10 mouse cellular contexts compared by ENCODE assay signal in genomic region chr13:3770170-3771024, GRCm38 (mm10). TPM values are rescaled to one million over a fixed set of nuclear protein-coding genes. Genes with fewer than 3 reads are reported as not detected.
DNase-seq lines count a peak whose midpoint lies in the region; ATAC-seq and TF ChIP-seq lines count a peak whose summit lies in the region.
"Had no signal": no experiment of that assay in that cellular context is flagged by ENCODE, and none has a peak within 500 bp of the region (broad histone marks: within the 10 kb centered on the region; RNA-seq: fewer than 3 reads in every experiment).

No protein-coding gene starts in this region.

- H3K27ac ChIP-seq in heart, embryonic 10.5 days: no peak overlapping the region
- no peak overlapping the region for H3K27ac ChIP-seq in forebrain, embryonic 16.5 days (ENCODE audit: low read length)
- no peak overlapping the region for H3K27ac ChIP-seq in midbrain, embryonic 16.5 days (ENCODE audit: low read length)
- H3K27ac ChIP-seq: liver, embryonic 15.5 days had no signal

- no peak overlapping the region for H3K4me3 ChIP-seq in heart, embryonic 10.5 days
- H3K4me3 ChIP-seq in forebrain, embryonic 16.5 days (replicated peaks; ENCODE audit: low read length): no peak overlapping the region
- no peak overlapping the region for H3K4me3 ChIP-seq in midbrain, embryonic 16.5 days (ENCODE audit: low read depth, low read length)
- H3K4me3 ChIP-seq: liver, embryonic 15.5 days had no signal

- no peak overlapping the region for H3K4me2 ChIP-seq in forebrain, embryonic 16.5 days (ENCODE audit: low read length)
- H3K4me2 ChIP-seq in midbrain, embryonic 16.5 days (ENCODE audit: low read length): no peak overlapping the region
- H3K4me2 ChIP-seq: liver, embryonic 15.5 days had no signal

- CTCF ChIA-PET in Patski (lab: Charles Lee): interaction anchor here (0.9 to 3.5 kb wide), 3 partner anchors 11 to 120 kb away, joined by 3 to 13 read pairs (median 3); no protein-coding TSS in a partner anchor

- POLR2A ChIA-PET in Patski (lab: Charles Lee): interaction anchor here (0.9 to 1.2 kb wide), 4 partner anchors 11 to 123 kb away, joined by 3 to 5 read pairs (median 4); no protein-coding TSS in a partner anchor

- H3K9me3 ChIP-seq in heart, embryonic 10.5 days: no peaks in the 10 kb centered on the region
- no peaks in the 10 kb centered on the region for H3K9me3 ChIP-seq in forebrain, embryonic 16.5 days (ENCODE audit: control insufficient read depth, low read length)
- no peaks in the 10 kb centered on the region for H3K9me3 ChIP-seq in midbrain, embryonic 16.5 days (replicated peaks; ENCODE audit: control insufficient read depth, low read length, poor library complexity, severe bottlenecking)
- H3K9me3 ChIP-seq: liver, embryonic 15.5 days had no signal

- H3K9ac ChIP-seq in forebrain, embryonic 16.5 days (replicated peaks; ENCODE audit: low read depth, low read length): no peak overlapping the region
- H3K9ac ChIP-seq in midbrain, embryonic 16.5 days (ENCODE audit: low read depth, low read length): no peak overlapping the region
- H3K9ac ChIP-seq: liver, embryonic 15.5 days had no signal

- WGBS in heart, embryonic 10.5 days: 72% methylated on average over 11 of the region's 11 CpGs
- 53% methylated on average over 11 of the region's 11 CpGs for WGBS in forebrain, embryonic 16.5 days
- WGBS in midbrain, embryonic 16.5 days: 77% methylated on average over 11 of the region's 11 CpGs

- H3K27me3 ChIP-seq in heart, embryonic 10.5 days (ENCODE audit: insufficient read depth, poor library complexity, severe bottlenecking): no peaks in the 10 kb centered on the region
- H3K27me3 ChIP-seq in Patski: no peaks in the 10 kb centered on the region
- H3K27me3 ChIP-seq in forebrain, embryonic 16.5 days (replicated peaks; ENCODE audit: control insufficient read depth, insufficient read depth, low read length): no peaks in the 10 kb centered on the region
- H3K27me3 ChIP-seq in midbrain, embryonic 16.5 days (ENCODE audit: control insufficient read depth, insufficient read depth, low read depth, low read length): no peaks in the 10 kb centered on the region
- H3K27me3 ChIP-seq: liver, embryonic 15.5 days had no signal

- no peak for TF ChIP-seq CTCF in Patski (IDR thresholded peaks at IDR 0.05)

- peak; percentile 46 to 51 for DNase-seq in heart, adult 18-20 months
- no peak for DNase-seq in heart, embryonic 10.5 days (ENCODE audit: low spot score)
- peak; percentile 97 for DNase-seq in Patski (ENCODE audit: low read depth, low spot score)
- peak; percentile 84 for DNase-seq in kidney, postnatal 10 days
- no peak for DNase-seq in embryo, embryonic 10.5 days (ENCODE audit: low spot score)

- in situ Hi-C loops in Patski (cut with MboI; ENCODE audit: low pct_unique_long_range_greater_than_20kb): no loop called here

- H3K4me1 ChIP-seq in heart, embryonic 10.5 days: no peaks in the 10 kb centered on the region
- peaks cover 11% of the 10 kb centered on the region for H3K4me1 ChIP-seq in forebrain, embryonic 16.5 days (replicated peaks; ENCODE audit: control insufficient read depth, insufficient read depth, low read length)
- H3K4me1 ChIP-seq in midbrain, embryonic 16.5 days (ENCODE audit: control insufficient read depth, insufficient read depth, low read length): no peaks in the 10 kb centered on the region

- ATAC-seq in Patski: peak; percentile 60
- ATAC-seq in forebrain, embryonic 16.5 days: peak; percentile 93
- peak; percentile 62; the same call in 1 of the 2 replicates for ATAC-seq in midbrain, embryonic 16.5 days
- no peak for ATAC-seq in megakaryocyte progenitor cell, adult 5-6 weeks (replicated peaks; ENCODE audit: poor library complexity)

- no peaks in the 10 kb centered on the region for H3K36me3 ChIP-seq in heart, embryonic 10.5 days
- no peaks in the 10 kb centered on the region for H3K36me3 ChIP-seq in forebrain, embryonic 16.5 days (ENCODE audit: control insufficient read depth, insufficient read depth)
- H3K36me3 ChIP-seq in midbrain, embryonic 16.5 days (ENCODE audit: control insufficient read depth, insufficient read depth, low read length): no peaks in the 10 kb centered on the region
- H3K36me3 ChIP-seq: liver, embryonic 15.5 days had no signal

RNA-seq across cellular contexts. Expression of gene Calml3, which starts 33.7 kb away (rescaled TPM):
- total RNA-seq in heart, adult 18-20 months (2021): not detected
- not detected in 2 replicates for polyA plus RNA-seq in heart, embryonic 10.5 days (2016; fragmentation: Nextera tagmentation; extraction: Ambion mirVana)
- 0.15 TPM for polyA plus RNA-seq in Patski (2021)
- not detected in 2 replicates for polyA plus RNA-seq in forebrain, embryonic 16.5 days (2015; fragmentation: Nextera tagmentation; extraction: Ambion mirVana)
- not detected in 2 replicates for polyA plus RNA-seq in midbrain, embryonic 16.5 days (2015; fragmentation: Nextera tagmentation; extraction: Ambion mirVana)
- total RNA-seq in megakaryocyte progenitor cell, adult 5-6 weeks (2015): not detected in 2 replicates
- not detected in 2 replicates for total RNA-seq in megakaryocyte progenitor cell, adult 5-6 weeks (2017)
- total RNA-seq: ES-E14 had no signal
- polyA plus RNA-seq: liver, embryonic 15.5 days had no signal

Comparison
In these comparisons a context has a peak if more than half of its experiments do, and no peak if none do; other contexts are left out.
1. DNase-seq: peak in heart, adult 18-20 months (2 of 2), Patski (single experiment) and kidney, postnatal 10 days (single experiment); none in heart, embryonic 10.5 days (single experiment) and embryo, embryonic 10.5 days (single experiment).